Mouse (Mus musculus) E14TG2a.4 (cell line): ENCODE data around the gene Clint1.
A peak's percentile ranks its signal among the peaks of the same experiment; 100 is the strongest.

ENCODE experiments used
- H3K27me3 ChIP-seq: 2 replicates; pipeline ENCODE4 v1.6.1; 2014; ENCODE audit warnings: low read length, control low read depth; ENCODE audit not compliant: insufficient read depth
- H3K36me3 ChIP-seq: 2 replicates; pipeline ENCODE4 v1.6.1; 2014; ENCODE audit warnings: low read length, control low read depth; ENCODE audit not compliant: insufficient read depth
- H3K4me1 ChIP-seq: replicated peaks from 2 replicates; pipeline ENCODE4 v1.6.1; 2014; ENCODE audit warnings: low read depth, low read length, control low read depth
- H3K4me3 ChIP-seq: replicated peaks from 2 replicates; pipeline ENCODE4 v1.5.1; 2014; ENCODE audit warnings: mild to moderate bottlenecking, low read length
- H3K9me3 ChIP-seq: 2 replicates; pipeline ENCODE4 v1.6.1; 2014; ENCODE audit warnings: low read length, control low read depth
- CTCF ChIP-seq: conservative IDR thresholded peaks from 2 replicates; pipeline ENCODE4 v1.5.1; 2014; ENCODE audit warnings: low read length
- NANOG ChIP-seq: IDR thresholded peaks from 2 replicates; pipeline ENCODE4 v1.6.1; 2014; ENCODE audit warnings: borderline replicate concordance, low read length, mixed read lengths
- POU5F1 ChIP-seq: IDR thresholded peaks from 2 replicates; pipeline ENCODE4 v1.6.1; 2014; ENCODE audit warnings: low read length, borderline replicate concordance

Gene Clint1

GRCm38 (mm10) chr11:45852124-45852994, 508 bp downstream of the Clint1 start:
- Histone ChIP-seq H3K4me1 (peaks cover 19% of the 10 kb centered on the region), H3K4me3 (peak overlapping the region; percentile 90), H3K36me3 (peaks cover 36% of the 10 kb centered on the region), H3K27me3 (no peaks in the 10 kb centered on the region), H3K9me3 (no peaks in the 10 kb centered on the region)
- no peak for TF ChIP-seq NANOG
- TF ChIP-seq CTCF, result no peak
- no peak for TF ChIP-seq POU5F1

- H3K4me3 ChIP-seq, result peak overlapping the region; percentile 90; the same call in 1 of the 2 replicates
- peaks cover 19% of the 10 kb centered on the region for H3K4me1 ChIP-seq
- H3K27me3 ChIP-seq, result no peaks in the 10 kb centered on the region
Measured at GRCm38 (mm10) chr11:45852995-45853317, 1.1 kb downstream of the Clint1 start.

GRCm38 (mm10) chr11:45853916-45854315, 2.1 kb downstream of the Clint1 start:
- TF ChIP-seq CTCF (no peak), POU5F1 (no peak), NANOG (no peak)
- no peak overlapping the region for H3K4me3 ChIP-seq
- H3K36me3 ChIP-seq, result peaks cover 40% of the 10 kb centered on the region
- H3K27me3 ChIP-seq, result no peaks in the 10 kb centered on the region
- no peaks in the 10 kb centered on the region for H3K9me3 ChIP-seq
- peaks cover 25% of the 10 kb centered on the region for H3K4me1 ChIP-seq

More at GRCm38 (mm10) chr11:45852995-45853317, 1.1 kb downstream of the Clint1 start:
- Histone ChIP-seq H3K9me3 (no peaks in the 10 kb centered on the region), H3K36me3 (peaks cover 36% of the 10 kb centered on the region)
- TF ChIP-seq CTCF (no peak), POU5F1 (no peak), NANOG (no peak)

- no peaks in the 10 kb centered on the region for H3K27me3 ChIP-seq
- H3K4me1 ChIP-seq, result peaks cover 28% of the 10 kb centered on the region
- no peaks in the 10 kb centered on the region for H3K9me3 ChIP-seq
- no peak overlapping the region for H3K4me3 ChIP-seq
- TF ChIP-seq POU5F1 (no peak), CTCF (no peak), NANOG (no peak)
- peaks cover 40% of the 10 kb centered on the region for H3K36me3 ChIP-seq
Measured at GRCm38 (mm10) chr11:45854381-45854780, 2.5 kb downstream of the Clint1 start.

GRCm38 (mm10) chr11:45855407-45856148, 3.7 kb downstream of the Clint1 start:
- Histone ChIP-seq H3K4me3 (no peak overlapping the region), H3K36me3 (peaks cover 45% of the 10 kb centered on the region), H3K9me3 (no peaks in the 10 kb centered on the region), H3K4me1 (peaks cover 28% of the 10 kb centered on the region), H3K27me3 (no peaks in the 10 kb centered on the region)
- no peak for TF ChIP-seq NANOG
- TF ChIP-seq CTCF, result no peak
- TF ChIP-seq POU5F1, result no peak

- Histone ChIP-seq H3K4me1 (peaks cover 34% of the 10 kb centered on the region), H3K9me3 (no peaks in the 10 kb centered on the region), H3K36me3 (peaks cover 51% of the 10 kb centered on the region), H3K4me3 (no peak overlapping the region), H3K27me3 (no peaks in the 10 kb centered on the region)
- TF ChIP-seq NANOG, result no peak
- TF ChIP-seq CTCF, result no peak
- TF ChIP-seq POU5F1, result no peak
Measured at GRCm38 (mm10) chr11:45856149-45856516, 4.3 kb downstream of the Clint1 start.

- Histone ChIP-seq H3K27me3 (no peaks in the 10 kb centered on the region), H3K36me3 (peaks cover 26% of the 10 kb centered on the region), H3K9me3 (no peaks in the 10 kb centered on the region), H3K4me1 (peaks cover 20% of the 10 kb centered on the region), H3K4me3 (no peak overlapping the region)
- no peak for TF ChIP-seq POU5F1
- TF ChIP-seq CTCF, result no peak
- TF ChIP-seq NANOG, result no peak
Measured at GRCm38 (mm10) chr11:45861334-45861733, 9.5 kb downstream of the Clint1 start.

- Histone ChIP-seq H3K27me3 (no peaks in the 10 kb centered on the region), H3K4me3 (no peak overlapping the region), H3K4me1 (peaks cover 9% of the 10 kb centered on the region), H3K36me3 (peaks cover 20% of the 10 kb centered on the region), H3K9me3 (no peaks in the 10 kb centered on the region)
- TF ChIP-seq CTCF, result no peak
- no peak for TF ChIP-seq POU5F1
- no peak for TF ChIP-seq NANOG
Measured at GRCm38 (mm10) chr11:45864409-45864808, 12.6 kb downstream of the Clint1 start.
